Mouse (Mus musculus) neutrophil, adult 59 days (primary cell): Measurements from ENCODE around the gene 4933402N03Rik. TPM values are rescaled to one million over a fixed set of nuclear protein-coding genes. Genes with fewer than 3 reads are reported as not detected.

Experiments
- total RNA-seq, 2 experiments: library from RNA; stranded (reverse); gene quantifications; 1 replicate in 1 of 2; 2 replicates in 1 of 2; pipeline ENCODE4 v1.2.4; 2023

The 4933402N03Rik gene
- total RNA-seq: not detected

DNA sequence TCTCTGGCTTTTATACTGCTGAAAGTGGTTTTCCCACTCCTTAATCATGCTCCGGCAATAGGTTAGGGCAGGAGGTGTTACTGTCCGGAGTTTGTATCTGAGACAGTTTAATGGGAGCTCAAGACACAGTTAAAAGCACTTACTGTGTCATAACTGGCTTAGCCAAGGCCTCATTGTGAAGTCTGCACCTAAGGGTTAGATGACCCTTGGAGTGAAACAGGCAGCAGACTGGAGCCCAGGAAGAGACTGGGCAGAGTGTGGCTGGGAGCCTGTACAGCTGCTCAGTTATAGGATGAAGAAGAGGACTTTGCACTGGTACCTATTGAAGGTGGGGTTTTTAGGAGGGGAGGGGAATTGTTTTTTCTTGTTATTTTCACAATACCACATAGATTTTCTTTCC is at the start of gene 4933402N03Rik:
Gene 4933402N03Rik, minus strand, starts transcription at position 101 of the 400 bp plus-strand sequence.

DNA sequence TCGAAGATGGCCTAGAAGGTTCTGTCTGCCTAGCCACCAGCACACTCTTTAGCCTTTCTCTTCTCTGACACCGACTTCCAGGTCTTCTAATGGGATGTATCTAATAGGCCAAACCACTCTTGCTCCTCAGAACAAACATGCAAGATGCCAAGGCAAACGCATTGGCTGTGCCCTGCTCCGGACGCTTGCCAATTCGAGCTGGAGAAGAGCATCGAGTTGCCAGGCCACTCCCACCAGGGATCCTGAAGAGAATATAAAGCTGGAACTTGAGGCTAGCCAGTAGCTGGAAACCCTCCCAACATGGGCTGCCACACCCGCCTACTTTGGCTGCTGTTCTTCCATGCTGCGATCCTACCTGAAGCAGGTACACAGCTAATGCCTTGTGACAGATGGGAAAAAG is 28.0 kb upstream of the 4933402N03Rik start, which contains the start of gene 5430419D17Rik:
Gene 5430419D17Rik, plus strand, starts transcription at position 282 of the 400 bp plus-strand sequence.

Other genes starting within 250 kb of the 4933402N03Rik start
- not detected for gene Htra1, start 210.2 kb downstream of the 4933402N03Rik start, total RNA-seq
- not detected for gene Dmbt1, start 114.3 kb downstream of the 4933402N03Rik start, total RNA-seq
- gene 5430419D17Rik, start 28.1 kb upstream of the 4933402N03Rik start, total RNA-seq: not detected
- gene Cuzd1, start 176.0 kb upstream of the 4933402N03Rik start, total RNA-seq: not detected
- not detected for gene Fam24b, start 183.2 kb upstream of the 4933402N03Rik start, total RNA-seq
- not detected for gene Fam24a, start 187.6 kb upstream of the 4933402N03Rik start, total RNA-seq
- 1 to 10 TPM; 3.8 to 9.9 TPM for gene 2310057M21Rik, start 216.4 kb upstream of the 4933402N03Rik start, total RNA-seq
- 1 to 10 TPM; 5.3 to 5.5 TPM for gene Pstk, start 224.8 kb upstream of the 4933402N03Rik start, total RNA-seq